Mouse (Mus musculus) heart, adult 2 months (tissue): ENCODE measurements at regions not wholly inside any gene's neighbourhood (a gene's known extent, or its start where the extent isn't known, plus 50 kb on each side); places are given as distances from the start of the nearest gene placed in this dataset.

Experiments
- CTCF ChIP-seq: fragments of 200-600 bp; IDR thresholded peaks from 2 replicates; pipeline ENCODE4 v1.8.1; 2022; ENCODE audit warnings: antibody characterized with exemption, mild to moderate bottlenecking, moderate library complexity
- EP300 ChIP-seq: fragments of 200-500 bp; IDR thresholded peaks from 2 replicates; pipeline ENCODE4 v1.6.1; 2011; ENCODE audit warnings: low read depth, low read length, control low read depth; ENCODE audit not compliant: insufficient read depth

GRCm38 (mm10) chr3:66685136-66685535 lies 296.1 kb upstream of the Rsrc1 start:
- TF ChIP-seq CTCF = no peak
- TF ChIP-seq EP300 = no peak
